Mouse (Mus musculus) thymus, postnatal 0 days (tissue): ENCODE results near the gene Prss50. TPM values are rescaled to one million over a fixed set of nuclear protein-coding genes. Genes with fewer than 3 reads are reported as not detected.

Experiments used
- DNase-seq: peaks from one replicate; pipeline ENCODE4 v3.0.0-alpha.2; 2015; ENCODE audit warnings: low spot score
- polyA plus RNA-seq: library from polyadenylated mRNA; unstranded; fragments of >200 nt; fragmentation: Nextera tagmentation; extraction: Ambion mirVana; gene quantifications from 2 replicates; pipeline ENCODE4 v1.2.1, GENCODE M21; 2015

Gene Prss50
- polyA plus RNA-seq, 1 experiment from 2014 or later, result 0.18 TPM

- DNase-seq, result no peak
Measured at GRCm38 (mm10) chr9:110899451-110900008, 41.8 kb downstream of the Prss50 start.

DNA sequence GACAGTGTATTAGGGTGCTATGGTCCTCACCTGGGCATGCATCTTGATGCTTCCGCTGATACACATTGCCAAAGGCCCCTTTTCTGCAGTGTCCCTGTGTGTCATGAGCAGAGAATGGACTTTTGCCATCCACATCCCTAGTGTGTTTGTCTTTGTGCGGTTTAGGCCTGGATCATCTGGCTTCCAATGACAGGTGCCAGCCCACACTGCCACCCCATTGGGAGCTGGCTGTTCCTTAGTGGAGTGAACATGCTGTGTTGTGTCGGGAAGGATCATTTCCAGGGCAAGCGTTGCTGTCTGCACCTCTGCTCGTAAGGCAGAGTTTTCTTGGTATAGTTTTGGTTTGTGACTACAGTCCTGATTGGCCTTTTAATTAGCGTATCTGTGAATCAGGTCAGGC, 43.4 kb downstream of the Prss50 start:
- no peak for DNase-seq

- no peak for DNase-seq
Measured at GRCm38 (mm10) chr9:110902271-110902670, 44.5 kb downstream of the Prss50 start.

DNA sequence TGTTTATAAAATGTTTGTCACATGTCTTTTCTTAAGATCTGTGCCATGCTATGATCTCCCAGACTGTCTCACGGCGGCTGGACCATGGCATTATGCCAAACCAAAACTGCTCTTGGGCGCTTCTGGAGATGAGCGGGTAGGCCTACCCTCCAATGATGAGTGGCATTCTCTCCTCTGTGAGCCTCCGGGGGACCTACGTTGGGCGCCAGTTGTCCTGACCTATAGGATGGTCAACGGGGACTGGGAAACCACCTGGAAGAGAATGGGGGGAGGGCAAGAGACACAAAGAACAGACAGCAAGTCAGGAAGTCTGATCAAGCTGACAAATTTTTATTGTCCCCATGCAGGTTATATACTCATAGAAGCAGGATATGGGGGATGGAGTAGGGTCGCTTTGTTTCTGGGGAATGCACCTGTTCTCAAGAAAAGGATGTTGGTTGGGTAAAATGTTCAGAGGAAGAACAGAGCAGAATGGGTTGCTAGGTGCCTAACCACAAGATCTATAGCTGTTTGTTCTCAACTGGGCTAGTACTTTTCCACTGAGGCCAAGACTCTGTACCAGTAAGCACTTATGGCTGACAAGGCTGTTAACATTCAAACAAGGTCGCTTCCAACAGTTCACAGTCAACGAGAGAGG, 49.6 kb downstream of the Prss50 start:
- DNase-seq, result peak; percentile 92

- DNase-seq, result peak; percentile 42
Measured at GRCm38 (mm10) chr9:110907838-110908630, 50.3 kb downstream of the Prss50 start.

DNA sequence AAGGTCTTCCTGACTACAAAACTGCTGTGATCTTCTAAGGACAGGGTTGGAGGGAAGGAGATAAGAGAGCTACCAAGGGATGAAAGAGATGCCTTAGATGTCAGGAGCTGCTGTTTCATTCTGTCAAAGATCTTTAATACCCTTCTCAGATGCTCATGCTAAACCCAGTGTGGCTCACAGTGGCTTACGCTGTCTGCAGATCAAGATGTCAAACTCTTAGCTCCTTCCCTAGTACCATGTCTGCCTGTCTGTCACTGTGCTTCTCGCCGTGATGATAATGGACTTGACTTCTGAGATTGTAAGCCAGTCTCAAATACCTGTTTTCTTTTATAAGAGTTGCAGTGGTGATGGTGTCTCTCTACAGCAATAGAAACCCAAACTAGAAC, 50.9 kb downstream of the Prss50 start:
- DNase-seq, result no peak

- peak; percentile 41 for DNase-seq
Measured at GRCm38 (mm10) chr9:110909371-110909967, 51.7 kb downstream of the Prss50 start.

Other genes starting within 250 kb of the Prss50 start
- 4.3 and 5.3 TPM in 2 replicates for gene Nradd, start 233.5 kb upstream of the Prss50 start, polyA plus RNA-seq
- gene Nbeal2, start 203.8 kb upstream of the Prss50 start, polyA plus RNA-seq, result 15.7 and 19.1 TPM in 2 replicates
- 210 and 226 TPM in 2 replicates for gene Ccdc12, start 201.5 kb upstream of the Prss50 start, polyA plus RNA-seq
- gene Myl3, start 116.1 kb upstream of the Prss50 start, polyA plus RNA-seq, result 0.94 and 1.4 TPM in 2 replicates
- gene Pth1r, start 110.8 kb upstream of the Prss50 start, polyA plus RNA-seq, result 2.6 and 2.9 TPM in 2 replicates
- not detected in 2 replicates for gene Prss42, start 59.8 kb upstream of the Prss50 start, polyA plus RNA-seq
- gene Prss44, start 44.0 kb upstream of the Prss50 start, polyA plus RNA-seq, result 0.14 TPM in 1 of 2 replicates, not detected in the other
- not detected in 2 replicates for gene Prss43, start 31.3 kb upstream of the Prss50 start, polyA plus RNA-seq
- gene Prss45, start 23.4 kb upstream of the Prss50 start, polyA plus RNA-seq, result not detected in 2 replicates
- gene Prss46, start 13.5 kb upstream of the Prss50 start, polyA plus RNA-seq, result not detected in 2 replicates
- 3.7 and 4.9 TPM in 2 replicates for gene Als2cl, start 21.9 kb downstream of the Prss50 start, polyA plus RNA-seq
- 6.2 and 7.1 TPM in 2 replicates for gene Tmie, start 22.1 kb downstream of the Prss50 start, polyA plus RNA-seq
- gene Fam240a, start 58.9 kb downstream of the Prss50 start, polyA plus RNA-seq, result 0.67 and 0.82 TPM in 2 replicates
- gene Tdgf1, start 88.2 kb downstream of the Prss50 start, polyA plus RNA-seq, result 0.52 and 0.69 TPM in 2 replicates
- gene Lrrc2, start 93.6 kb downstream of the Prss50 start, polyA plus RNA-seq, result 0.08 and 0.38 TPM in 2 replicates
- 0.14 and 0.20 TPM in 2 replicates for gene Rtp3, start 132.6 kb downstream of the Prss50 start, polyA plus RNA-seq
- 2.4 and 8.0 TPM in 2 replicates for gene Ltf, start 161.3 kb downstream of the Prss50 start, polyA plus RNA-seq
- gene Ccrl2, start 199.6 kb downstream of the Prss50 start, polyA plus RNA-seq, result 1.6 and 2.5 TPM in 2 replicates